Mouse (Mus musculus) c-Kit-positive CD71-positive TER-119-positive erythroid progenitor cells, embryonic 14.5 days (primary cell): ENCODE results near the gene Retreg3.

Experiments
- DNase-seq: peaks from one replicate; pipeline ENCODE4 v3.0.0-alpha.2; 2013; ENCODE audit warnings: low spot score

Retreg3 gene

DNA sequence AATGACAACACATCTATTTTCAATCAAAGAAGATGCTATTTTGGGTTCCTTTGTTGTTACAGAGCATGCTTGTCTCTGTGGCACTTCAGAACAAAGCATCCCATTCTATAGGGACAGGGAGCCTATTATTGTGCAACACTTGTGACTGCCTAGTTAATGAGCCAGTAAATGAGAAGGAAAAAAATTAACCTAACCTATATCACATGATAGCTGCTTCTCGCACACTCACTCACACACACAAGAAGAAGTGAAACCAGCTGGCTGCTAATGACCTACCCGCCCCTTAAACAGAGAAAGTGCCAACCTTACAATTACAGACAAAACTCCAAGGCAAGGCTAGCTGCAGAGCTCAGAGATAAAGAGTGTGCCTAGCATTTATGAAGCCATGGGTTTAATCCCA is 4.1 kb downstream of the Retreg3 start:
- no peak for DNase-seq

DNA sequence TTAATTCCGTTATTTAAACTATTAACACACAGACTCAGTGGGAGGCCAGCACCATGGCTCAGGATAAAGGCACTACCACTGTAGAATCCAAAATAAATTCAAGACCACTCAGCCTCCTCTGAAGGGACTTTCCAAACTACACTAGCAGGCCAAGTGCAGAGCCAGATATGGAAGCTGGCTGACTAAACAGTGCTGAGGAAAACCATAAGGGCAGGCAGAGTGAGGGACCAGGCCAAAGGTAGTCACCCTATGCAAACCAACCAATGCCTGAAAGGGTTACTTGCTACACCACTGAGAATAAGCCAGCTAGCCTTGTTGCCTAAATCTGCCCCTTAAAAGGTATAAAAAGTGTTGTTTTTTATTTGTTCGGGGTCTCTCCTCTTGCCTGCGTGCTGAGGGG is 7.5 kb downstream of the Retreg3 start:
- no peak for DNase-seq

DNA sequence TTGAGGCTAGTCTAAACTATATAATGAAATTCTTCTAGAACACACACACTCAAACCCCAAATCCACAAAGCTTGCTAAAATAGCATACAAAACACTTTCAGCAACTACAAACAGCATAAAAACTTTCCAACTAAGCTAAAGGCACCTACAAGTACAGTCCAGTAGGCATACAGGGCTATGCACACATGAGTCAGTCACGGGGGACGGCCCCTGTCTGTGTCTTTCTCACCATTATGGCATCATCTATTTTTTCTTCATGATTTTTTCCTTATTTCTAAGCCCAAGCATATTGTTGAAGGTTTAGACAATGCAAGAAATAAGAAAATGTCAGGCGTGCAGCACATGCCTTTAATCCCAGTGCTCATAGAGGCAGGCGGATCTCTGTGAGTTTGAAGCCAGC is 8.5 kb downstream of the Retreg3 start:
- no peak for DNase-seq

DNA sequence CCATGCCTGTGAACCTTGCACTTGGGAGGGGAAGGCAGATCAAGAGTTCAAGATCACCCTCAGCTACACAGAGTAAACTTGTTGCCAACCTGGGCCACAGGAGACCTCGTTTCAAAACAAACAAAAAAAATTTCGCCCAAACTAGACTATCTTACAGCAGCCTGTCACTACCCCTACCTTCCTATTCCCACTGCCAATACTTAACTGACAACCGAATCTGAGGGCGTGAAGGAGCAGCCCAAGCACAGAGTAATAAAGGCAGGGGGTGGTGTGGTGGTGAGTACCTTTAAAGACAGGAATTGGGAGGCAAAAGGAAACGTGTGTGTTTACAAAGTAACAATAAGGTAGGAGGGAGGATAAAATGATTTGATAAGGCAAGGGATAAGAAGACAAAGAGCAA is 9.0 kb downstream of the Retreg3 start:
- DNase-seq, result no peak

DNA sequence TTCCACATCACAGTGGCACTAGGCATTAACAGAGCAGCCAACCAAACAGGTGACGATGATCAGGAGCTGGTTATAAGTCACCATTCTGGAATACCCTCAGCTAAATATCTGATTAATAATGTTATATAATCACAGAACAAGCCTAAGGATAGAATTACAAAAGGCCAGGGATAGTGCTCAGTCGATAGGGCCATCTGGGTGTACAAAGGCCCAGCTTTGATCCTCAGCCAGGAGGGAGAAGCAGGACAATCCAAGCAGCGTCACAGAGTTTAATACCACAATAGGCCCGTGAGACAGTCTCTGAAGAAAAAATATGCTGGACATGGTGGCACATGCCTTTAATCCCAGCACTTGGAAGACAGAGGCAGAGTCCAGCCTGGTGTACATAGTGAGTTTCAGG is 10.3 kb downstream of the Retreg3 start:
- no peak for DNase-seq

DNA sequence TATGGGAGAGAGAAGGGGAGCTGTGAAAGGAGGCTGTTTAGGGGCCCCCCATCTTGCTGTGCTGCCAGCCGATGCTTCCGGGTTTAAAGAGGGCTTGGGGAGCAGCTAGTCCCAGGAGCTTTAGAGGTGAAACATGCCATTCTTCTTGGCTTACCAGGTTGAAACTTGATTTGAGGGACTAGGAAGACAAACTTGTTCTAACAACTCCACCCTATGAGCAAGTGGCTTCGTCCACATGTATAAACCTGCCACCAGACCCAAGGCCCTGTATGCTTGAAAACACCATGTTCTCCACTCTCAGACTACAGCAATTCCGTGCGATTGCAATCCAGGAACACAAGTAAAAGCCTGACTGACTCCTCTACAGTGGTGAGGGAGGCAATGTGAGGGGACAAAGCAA is 16.7 kb downstream of the Retreg3 start:
- no peak for DNase-seq

DNA sequence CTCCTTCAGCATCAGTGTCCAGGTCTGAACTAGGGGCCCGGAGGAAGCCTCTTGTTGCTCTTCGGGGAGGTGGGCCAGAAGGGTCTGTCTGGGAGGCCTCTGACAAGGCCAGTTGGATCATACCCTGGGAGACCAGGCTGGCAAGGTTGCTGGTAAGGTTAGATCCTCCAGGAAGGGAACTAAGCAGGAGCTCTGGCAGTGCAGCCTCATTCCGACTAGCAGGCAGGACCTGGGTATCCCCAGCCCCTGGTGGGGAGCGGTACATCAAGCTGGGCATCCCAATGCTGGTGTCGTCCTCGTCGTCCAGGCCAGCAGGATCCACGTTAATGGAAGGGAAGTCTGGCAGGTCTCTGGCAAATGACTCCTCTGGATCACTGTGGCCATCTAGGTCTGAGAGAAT is 21.5 kb downstream of the Retreg3 start:
- DNase-seq, result no peak

DNA sequence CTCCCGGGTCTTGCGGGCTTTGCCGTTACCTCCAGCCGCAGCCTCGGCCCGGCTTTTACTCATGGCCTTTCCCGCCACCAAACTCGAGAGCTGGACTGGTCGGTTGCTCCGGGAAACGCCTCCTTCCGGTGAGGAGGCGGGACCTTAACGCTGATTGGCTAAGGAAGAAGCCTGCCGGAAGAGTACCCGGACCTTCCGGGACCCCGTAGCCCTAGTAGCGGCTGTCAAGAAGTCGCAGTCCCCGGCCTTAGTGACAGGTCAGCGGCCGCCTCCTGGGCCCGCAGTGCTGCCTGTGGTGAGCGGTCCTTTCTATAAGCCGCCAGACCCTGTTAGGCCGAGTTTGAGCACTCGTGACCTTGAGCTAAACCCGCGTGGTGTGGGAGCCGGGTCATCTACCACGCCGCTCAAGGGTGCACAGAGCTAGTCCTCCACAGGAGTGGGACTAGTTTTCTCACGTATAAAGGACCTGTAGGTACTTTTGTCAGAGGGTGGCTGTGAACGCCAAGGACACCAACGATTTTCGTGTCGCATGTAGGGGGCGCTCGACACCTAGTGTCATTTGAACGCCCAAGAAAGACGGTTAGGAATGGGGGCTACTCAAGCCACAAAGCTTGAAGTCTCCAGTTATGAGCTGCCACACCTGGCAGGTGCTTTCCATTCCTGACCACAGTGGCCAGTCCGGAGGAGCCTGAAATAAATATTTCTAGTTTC is 24.2 kb downstream of the Retreg3 start, which contains the start of gene Psmc3ip:
Gene Psmc3ip, minus strand, starts transcription at position 123 of the 711 bp plus-strand sequence.
- DNase-seq, result peak; percentile 96

DNA sequence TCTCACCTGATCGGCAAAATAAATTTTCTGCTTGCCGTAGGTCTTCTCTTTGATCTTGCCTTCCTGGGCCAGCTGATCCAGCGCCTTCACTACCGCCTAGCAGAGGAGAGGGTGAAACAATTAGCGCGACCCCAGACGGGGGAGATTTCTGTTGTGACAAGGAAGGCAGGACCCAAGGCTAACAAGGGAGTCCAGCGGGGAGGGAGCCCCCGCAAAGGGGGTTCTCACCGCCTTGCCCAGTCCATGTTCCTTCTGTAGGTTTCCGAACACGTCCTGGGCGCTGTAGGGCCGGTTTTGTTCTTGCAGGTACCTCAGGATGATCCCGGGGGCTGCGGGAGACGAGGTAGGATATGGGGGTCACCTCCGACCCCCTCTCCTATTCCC is 24.8 kb downstream of the Retreg3 start:
- peak; percentile 32 for DNase-seq

DNA sequence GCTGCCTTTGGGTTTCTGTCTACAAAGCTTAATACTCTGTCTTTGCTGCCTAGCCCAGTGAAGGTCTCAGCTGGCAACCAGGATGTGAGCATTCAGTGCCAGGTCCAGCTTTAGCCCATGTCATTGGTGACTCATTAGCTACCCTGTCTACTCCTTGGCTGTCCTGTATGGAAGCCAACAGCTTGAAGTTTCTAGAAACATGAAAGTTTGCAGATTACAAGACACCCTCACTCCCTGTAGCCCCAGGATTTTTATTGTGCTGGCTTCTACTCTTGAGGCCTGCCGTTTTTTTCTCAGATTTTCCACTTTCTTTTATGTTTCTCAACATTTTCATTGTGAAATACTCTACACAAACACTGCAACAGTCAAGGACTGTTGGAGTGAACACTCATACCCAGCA is 29.8 kb downstream of the Retreg3 start:
- DNase-seq, result no peak

DNA sequence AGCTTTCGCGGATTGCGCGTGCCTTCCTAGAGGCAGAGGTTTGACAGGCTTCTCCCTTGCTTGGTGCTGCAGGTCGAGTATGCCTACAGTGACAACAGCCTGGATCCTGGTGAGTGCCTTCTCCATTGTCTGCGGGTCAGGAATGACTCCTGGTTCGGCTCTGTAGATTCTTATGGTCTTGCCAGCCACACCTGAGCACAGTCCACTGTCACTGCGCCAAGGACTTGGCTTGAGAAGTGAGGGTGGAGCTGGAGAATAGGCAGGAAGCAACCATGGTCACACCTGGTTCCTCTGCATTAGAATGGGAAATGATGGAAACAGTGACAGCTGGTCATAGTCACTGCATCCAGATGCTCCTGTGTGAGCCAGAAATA is 32.0 kb downstream of the Retreg3 start:
- DNase-seq, result no peak

DNA sequence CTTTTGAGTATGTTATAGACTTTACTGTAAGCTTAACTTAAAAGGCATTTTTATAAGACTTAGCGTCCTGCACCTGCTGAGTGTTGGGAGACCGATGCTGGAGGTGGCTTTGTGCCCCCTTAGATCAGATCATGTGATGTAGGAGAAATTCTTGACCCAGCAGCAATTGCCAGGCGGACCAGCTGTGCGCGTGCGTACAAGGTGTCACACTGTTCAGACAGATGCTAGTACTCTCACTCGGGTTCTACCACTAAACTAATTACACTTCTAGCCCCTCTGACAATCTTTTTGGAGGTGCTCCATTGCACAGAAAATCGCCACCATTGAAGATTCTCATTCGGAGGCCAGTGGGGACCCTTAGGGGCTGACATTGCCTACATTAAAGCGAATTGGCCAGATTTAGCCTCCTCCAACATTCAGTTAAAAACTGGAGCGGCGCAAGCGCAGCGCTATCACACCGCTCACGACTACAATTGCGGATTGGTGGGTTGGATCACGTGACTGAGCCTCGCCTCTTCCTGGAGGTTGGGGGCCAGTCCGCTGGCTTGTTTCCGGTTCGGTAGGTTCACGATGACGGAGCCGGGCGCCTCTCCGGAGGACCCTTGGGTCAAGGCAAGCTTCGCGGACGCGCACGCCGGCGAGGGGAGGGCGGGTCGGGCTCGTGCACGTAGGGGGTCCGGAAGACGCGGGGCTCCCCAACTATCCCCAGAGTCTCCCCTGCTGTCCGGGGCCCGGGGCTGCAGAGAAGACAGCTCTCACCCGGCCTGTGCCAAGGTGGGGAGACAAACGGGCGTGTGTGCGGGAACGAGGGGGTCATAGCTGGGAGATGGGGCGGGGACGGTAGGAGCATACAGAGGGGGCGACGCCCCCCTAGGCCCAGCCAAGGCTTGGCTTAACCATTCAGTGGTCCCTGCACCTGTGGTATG is 32.7 kb downstream of the Retreg3 start, which contains the start of gene Mlx:
Gene Mlx, plus strand, starts transcription at position 522 of the 926 bp plus-strand sequence.
- peak; percentile 90 for DNase-seq

DNA sequence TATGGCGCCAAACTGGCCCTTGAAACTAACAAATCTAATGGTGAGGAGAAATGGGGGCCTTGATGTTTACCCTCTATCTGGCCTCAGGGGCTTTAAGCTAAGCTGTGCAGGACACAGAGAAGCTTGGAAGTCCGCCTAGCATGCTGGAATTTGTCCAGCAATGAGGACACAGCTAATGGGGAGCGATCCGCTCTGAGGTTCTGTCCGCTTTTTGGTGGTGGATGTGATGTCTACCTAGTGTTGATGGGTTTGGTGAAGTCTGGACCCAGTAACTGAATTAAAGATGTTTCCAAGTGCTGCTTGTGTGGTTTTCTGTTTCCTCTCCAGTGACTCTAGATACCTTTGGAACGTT is 33.4 kb downstream of the Retreg3 start:
- no peak for DNase-seq

DNA sequence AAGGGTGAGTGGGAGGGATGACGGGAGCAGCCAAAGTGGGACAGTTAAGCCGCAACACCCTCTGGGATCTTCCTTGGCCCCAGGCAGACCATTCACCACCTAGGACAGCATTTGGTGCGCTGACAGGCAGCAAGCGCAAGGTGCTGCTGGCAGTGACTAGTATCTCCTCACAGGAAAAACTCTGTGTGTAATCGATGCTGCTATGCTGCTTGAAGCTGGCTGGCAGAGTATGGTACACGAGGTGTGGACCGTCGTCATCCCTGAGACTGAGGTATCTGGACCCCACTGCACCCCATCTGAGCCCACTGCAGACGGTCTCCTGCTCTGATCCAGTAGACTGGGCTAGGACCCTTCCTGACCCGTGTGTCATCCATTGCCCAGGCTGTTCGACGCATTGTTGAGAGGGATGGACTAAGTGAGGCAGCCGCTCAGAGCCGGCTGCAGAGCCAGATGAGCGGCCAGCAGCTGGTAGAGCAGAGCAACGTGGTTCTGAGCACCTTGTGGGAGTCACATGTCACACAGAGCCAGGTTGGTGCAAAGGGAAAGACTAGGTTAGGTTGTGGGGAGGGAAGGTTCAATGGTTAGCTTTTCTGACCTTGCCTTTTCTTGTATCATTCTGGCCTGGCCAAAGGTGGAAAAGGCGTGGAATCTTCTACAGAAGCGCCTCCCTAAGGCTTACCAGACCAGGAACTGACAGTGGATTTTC is 33.9 kb downstream of the Retreg3 start:
- DNase-seq, result no peak

DNA sequence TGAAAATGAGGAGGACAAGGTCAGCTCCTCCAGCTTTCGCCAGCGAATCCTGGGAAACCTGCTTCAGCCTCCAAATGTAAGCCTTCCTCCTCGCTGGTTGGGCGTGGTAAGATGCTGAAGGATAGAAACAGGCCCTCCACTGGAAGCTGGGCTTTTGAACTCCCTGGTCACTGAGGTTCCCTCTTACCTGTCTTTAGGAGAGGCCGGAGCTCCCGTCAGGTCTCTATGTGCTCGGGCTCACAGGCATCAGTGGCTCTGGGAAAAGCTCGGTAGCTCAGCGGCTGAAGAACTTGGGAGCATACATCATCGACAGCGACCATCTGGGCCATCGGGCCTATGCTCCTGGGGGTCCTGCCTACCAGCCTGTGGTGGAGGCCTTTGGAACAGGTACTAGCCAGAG is 34.9 kb downstream of the Retreg3 start:
- no peak for DNase-seq

DNA sequence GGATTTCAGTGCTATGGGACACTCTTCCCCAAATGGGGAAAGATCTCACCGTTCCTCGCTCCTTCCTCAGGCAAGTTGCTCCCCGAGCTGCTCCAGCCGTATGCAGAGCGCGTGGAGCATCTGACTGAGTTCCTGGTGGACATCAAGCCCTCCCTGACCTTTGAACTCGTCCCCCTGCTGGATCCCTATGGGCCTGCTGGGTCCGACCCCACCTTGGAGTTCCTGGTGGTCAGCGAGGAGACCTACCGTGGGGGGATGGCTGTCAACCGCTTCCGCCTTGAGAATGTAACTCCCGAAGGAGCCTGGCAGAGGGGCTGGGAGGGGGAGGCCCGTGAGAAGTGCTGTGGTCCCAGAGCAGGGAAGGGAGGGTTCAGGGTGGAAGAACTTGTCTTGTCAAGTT is 35.4 kb downstream of the Retreg3 start:
- DNase-seq, result no peak

DNA sequence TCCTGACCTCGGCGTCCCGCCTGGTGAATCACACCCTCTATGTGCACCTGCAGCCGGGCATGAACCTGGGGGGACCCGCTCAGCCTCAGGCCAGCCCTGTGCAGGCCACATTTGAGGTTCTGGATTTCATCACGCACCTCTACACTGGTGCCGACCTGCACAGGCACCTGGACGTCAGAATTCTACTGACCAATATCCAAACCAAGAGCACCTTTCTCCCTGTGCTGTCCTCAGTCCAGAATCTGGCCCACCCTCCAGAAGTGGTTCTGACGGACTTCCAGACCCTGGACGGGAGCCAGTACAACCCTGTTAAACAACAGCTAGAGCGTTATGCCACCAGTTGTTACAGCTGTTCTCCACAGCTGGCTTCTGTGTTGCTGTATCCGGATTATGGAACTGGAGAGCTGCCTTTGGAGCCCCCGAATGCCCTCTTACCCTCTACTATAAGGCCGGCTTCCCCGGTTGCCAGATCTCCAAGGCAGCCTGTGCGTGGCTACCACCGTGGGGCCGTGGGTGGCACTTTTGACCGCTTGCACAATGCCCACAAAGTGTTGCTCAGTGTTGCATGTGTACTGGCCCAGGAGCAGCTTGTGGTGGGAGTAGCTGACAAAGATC is 36.5 kb downstream of the Retreg3 start:
- no peak for DNase-seq

DNA sequence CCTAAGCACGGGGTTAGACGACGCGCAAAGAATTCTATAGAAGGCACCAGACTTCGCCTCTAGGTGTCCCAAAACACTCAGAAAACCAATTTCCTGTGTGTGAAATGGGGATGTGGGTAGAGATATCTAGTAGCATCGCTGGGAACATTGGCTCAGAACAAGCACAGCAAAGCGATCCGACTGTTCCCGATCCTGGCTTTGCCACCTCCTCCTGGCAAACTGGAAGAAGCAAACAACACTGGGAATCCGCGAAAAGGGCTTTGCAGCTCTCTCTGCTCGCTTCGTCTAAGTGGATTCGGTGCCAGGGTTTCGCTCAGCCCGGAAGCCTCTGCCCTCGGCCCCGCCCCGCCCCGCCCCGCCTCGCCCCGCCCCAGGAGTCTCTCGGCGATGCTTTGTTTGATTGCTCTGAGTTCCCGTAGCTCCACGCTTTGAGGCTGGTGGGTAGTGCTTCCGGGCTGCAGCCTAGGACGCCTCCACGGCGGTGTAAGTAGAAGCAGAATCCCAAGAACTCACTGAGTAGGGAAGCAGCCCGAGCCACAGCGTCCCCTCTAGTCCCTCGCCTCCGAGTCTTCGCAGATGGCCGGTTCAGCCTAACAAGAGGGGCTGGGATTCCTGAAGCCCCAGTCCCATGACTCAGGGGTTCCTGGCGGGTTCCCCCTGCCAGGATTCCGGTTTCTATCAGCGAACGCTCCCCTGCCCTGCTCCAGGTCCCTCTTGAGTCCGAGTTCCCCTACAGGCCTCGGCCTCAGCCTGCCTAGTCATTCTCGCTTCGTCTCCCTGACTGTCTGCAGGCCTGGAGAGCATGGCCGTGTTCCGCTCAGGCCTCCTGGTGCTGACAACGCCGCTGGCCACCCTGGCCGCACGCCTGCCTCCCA is 37.2 kb downstream of the Retreg3 start, which contains the start of gene Coasy:
Gene Coasy, plus strand, starts transcription at position 358 of the 875 bp plus-strand sequence.
- peak; percentile 86 for DNase-seq

DNA sequence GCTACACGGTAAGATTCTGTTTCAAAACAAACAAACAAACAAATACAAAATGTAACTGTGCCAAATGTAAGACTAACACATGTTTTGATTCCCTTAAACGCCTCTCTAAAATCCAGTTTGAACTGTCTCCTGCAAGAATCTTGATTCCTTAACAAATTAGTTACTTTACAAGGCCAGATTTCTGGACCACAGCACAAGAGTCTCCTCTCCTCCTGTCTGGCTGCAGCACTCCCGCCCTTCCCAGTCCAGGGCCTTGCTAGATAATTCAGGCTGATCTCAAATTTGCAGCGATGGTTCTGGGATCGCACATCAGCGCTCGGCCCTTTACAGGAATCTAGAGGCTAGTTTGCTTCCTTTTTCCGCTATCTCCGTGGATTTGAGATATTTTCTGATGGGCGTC is 38.0 kb downstream of the Retreg3 start:
- DNase-seq, result no peak

DNA sequence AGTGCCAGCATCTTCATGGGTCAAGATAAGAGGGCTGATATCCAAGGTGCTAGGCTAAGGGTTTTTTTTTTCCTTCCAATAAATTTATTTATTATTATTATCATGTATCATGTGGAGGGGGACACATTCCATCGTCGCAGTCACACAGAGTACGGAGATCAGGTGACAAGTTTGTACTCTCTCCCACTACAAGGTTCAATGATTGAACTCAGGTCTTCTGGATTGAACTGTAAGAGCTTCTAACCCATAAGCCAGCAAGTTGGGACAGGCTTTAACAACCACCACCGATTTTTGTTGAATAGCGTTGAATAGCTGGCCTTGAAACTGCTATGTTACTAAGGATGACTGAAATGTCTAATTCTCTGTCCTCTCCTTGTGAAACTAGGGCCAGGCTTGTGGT is 39.3 kb downstream of the Retreg3 start:
- no peak for DNase-seq

DNA sequence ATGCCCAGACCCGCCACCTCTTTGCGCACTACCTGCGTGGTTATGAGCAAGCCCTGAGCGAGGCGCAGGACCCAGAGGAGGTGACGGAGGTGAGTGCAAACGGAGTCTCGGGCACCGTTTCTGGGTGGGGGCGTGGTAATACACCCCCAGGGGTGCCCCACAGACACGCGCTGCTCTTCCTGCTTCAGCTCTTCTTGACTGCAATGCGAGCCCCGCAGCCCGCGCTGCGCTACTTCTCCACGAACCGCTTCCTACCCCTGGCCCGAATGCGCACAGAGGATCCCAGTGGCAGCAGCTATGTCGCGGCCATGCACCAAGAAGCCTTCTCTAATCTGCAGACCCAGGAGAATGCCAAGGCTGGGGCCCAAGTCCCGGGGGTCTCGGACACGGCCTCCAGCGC is 39.9 kb downstream of the Retreg3 start:
- DNase-seq, result no peak
